Mouse (Mus musculus) layer of hippocampus, adult 8-10 months (tissue): ENCODE measurements around the gene Tph1. TPM values are rescaled to one million over a fixed set of nuclear protein-coding genes. Genes with fewer than 3 reads are reported as not detected.
"Not testable (repeated sequence)": the region's sequence is repeated elsewhere in the genome, so short reads cannot be mapped to it uniquely, and the experiment has no call there.

Source experiments
- DNase-seq, 2 experiments: peaks; one replicate each; pipeline ENCODE4 v3.0.0; 2022; ENCODE audit warnings: low spot score in 2 of 2
- total RNA-seq, 4 experiments: library from RNA; stranded (reverse); gene quantifications; 2 replicates each; pipeline ENCODE4 v1.2.4; 2022

Tph1 gene
- 1 to 10 TPM in 1 of 4 experiments, under 1 TPM in 1, not detected in 2; 0.25 to 2.3 TPM for total RNA-seq

DNA sequence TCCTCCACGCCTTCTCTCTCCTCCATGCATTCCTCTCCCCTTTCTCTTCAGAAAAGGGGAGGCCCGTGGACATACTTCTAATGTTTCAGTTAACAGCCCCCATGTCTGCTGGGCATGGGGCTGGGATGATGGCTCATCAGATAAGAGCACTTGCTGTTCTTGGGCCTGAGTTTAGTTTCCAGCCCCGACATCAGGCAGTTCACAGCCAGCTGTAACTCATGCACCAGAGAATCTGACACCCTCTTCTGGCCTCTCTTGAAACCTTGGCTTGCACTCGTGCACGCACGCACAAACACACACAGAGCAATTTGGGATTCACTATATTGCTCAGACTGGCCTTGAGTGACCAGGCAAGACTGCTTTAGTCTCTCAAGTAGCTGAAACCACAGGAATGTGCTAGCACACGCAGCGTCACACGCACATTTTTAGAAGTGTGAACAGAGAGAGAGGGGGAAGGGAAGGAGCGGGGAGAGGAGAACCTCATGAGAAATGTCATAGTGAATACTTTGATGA lies at the start of gene Tph1:
TSS of gene Tph1 (minus strand) at position 378 of the 513 bp plus-strand sequence.
- no peak for DNase-seq

DNA sequence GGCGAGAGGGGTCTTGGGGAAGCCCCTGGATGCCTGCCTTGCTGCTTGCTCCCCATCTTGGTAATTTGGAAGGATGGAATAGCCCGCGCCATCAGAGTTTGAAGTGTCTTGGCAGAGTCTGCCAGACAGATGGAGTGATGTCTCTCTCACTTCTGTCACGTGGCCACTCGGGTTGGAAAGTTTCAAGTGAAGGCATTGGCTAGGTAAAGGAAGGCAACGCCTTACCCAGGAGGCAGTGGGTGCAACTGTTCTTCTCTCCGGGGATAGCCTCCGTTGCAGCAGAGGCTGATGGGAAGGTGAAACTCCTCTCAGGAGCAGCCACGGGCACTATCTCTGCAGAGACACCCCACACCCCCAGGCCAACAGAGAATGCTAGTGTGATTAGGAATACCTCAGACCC lies 48.1 kb upstream of the Tph1 start:
- no peak for DNase-seq

DNA sequence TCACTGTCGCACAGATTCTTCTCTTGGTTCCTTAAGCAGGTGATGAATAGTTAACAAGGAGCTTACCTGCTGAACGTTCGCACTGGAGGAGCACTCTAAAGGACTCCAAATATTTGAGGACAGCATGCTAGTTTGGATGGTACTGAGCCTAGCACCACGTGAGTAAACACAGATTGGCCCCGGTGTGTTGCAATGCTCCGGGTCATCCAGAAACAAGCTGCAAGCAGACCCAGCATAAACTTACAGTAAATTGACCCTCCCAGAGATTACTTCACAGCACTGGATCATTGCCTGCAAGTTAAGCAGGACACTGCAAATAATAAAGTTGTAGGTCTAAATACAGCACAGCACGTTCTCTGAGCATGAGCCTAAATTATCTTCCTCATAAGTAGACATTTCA lies 47.2 kb upstream of the Tph1 start:
- DNase-seq = no peak

DNA sequence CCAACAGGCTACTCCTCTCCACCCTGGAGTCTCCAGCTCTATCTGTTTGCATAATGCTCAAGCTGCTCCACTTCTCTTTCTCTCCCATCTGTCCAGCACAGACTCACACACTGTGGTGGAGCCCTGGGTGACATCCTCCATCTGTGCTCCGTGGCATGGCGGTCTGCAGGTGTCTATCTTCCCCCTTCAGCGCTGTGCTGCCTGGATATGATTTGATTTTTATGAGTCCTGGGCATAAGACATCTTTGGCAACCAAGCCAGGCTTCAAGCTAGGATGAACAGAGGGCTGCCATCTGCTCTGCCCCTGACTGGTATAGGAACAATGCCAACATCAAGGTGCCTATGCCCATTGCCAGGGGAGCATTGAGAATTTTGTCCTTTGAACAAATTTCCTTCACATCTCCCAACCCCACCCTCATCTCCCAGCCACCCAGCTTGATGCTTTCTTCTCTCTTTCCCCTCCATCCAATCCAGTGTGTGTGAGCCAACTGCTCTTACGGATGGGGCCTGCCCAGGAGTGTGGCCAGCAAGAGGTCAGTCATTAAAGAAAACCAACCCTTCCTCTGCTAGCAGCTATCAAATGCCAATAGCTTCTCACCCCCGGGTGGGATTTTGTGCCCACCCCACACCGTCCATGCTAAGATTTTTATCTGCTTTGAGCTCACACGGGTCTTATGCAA lies 46.4 kb upstream of the Tph1 start:
- DNase-seq = no peak

DNA sequence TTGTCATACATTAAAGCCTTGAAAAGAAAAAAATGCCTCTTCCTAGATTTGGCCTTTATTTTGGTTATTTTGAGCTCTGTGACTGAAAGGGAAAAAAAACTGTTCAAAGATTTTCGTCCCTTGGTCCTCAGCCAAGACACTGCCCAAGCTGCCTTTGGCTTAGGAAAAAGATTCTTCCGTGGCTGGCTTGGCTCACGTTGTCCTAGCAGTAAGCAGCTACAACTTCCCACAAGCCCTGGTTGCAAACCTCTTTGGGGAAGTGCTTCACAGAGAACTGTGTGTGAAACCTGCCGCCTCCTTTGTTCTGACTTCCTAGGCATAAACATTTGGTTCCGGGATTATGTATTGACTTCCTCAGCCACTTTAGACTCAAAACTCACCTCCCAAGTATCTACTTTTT lies 44.6 kb upstream of the Tph1 start:
- DNase-seq = no peak

DNA sequence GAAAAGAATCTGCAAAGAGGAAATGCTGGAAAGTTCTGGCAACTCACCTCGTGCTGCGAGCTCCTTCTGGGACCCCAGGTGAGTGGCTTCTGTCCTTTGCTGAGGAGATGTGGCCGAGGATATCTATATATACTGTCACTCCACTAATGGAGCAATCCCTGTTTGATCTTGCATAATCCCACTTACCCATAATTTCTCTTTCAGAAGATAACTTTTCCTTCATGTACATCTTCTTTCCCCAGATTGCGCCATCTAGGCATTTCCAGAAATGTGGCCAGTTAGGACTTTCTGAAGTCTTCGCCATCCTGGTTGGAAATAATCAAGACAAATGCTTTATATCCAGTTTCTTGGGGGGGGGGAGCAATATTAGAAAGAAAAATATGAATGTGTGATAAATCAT lies 43.3 kb upstream of the Tph1 start, which contains the start of gene Saa3:
TSS of gene Saa3 (minus strand) at position 101 of the 400 bp plus-strand sequence.
- no peak for DNase-seq

DNA sequence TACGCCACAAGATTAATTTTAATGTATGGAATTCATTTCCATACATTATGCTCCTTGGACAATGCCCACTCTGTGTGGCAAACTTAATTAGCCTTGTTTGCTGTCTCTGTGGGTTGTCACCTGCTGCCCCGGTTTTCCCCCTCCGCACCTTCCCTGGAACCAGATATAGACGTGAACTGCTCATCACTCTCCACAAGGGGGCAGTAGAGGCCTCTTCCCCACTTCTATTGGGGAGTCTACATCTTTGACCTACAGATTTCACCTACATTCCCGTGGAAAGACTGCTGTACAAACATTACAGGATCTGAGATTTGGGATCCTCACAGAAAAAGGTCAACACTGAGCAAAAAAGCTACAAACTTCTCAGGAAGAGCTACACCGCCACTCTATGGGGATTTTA lies 42.2 kb upstream of the Tph1 start:
- DNase-seq = peak in 1 of 2 experiments; percentile 54

DNA sequence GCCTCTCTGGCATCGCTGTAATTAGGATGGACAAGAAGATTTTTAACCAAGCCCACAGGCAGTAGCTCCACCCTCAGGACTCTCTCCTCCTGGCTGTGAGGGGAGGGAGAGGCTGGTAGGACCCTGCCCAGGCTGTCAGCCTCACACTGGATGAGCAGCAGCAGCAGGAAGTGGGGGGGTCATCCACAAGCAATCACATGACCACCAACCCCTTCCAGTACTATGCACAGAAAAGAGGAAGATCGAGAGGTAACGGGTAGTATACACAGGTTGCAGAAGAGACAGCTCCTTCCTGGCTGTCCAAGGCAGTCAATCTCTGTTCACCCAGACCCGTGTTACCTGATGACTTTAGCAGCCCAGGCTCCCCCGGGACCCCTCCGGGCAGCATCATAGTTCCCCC lies 39.9 kb upstream of the Tph1 start:
- no peak for DNase-seq

DNA sequence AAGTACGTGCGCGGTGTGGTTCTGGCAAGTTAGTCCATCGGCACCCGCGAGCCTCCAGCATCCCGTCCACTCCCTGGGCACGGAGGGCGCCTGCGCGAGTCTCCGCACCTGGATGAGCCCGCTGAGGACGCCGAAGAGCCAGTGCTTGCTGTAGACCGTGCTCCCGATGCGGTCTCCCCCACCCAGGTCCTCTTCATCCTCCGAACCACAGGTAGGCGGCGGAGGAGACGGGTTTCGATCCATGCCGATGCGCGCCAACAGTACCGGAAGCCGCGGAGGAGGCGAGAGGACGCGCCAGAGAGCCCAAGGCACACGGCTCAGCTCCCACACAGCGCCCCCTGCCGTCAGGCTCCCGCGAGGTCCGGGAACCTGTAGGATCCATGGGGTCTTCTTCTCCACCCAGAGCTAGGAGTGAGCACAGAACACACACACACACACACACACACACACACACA lies 38.1 kb upstream of the Tph1 start, which contains the start of gene Saal1:
TSS of gene Saal1 (minus strand) at position 291 of the 455 bp plus-strand sequence.
- DNase-seq = peak; percentile 39 to 73

DNA sequence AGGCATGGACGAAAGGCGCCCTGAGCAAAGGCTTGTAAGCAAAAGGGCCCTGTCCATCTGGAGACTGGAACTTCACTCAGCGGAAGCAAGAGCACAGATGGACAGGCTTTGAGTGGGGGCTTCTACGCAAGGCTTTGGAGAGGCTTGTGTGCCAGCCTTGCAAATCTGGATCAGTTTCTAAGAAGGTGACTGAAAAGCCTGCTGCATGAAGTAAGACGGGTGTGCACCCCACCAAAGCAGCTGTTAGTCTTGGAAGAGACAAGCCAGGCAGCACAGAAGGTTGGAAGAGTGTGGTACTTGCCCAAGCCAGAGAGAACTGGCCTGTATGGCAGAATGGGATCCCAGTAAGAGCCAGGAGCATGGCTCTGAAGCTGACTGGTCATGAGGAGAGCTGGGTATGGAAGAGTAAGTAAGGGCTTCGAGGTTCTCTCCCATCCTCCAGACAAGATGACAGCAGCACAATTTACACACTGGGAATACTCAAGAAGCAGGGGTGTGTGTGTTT lies 28.2 kb upstream of the Tph1 start:
- DNase-seq = no peak

DNA sequence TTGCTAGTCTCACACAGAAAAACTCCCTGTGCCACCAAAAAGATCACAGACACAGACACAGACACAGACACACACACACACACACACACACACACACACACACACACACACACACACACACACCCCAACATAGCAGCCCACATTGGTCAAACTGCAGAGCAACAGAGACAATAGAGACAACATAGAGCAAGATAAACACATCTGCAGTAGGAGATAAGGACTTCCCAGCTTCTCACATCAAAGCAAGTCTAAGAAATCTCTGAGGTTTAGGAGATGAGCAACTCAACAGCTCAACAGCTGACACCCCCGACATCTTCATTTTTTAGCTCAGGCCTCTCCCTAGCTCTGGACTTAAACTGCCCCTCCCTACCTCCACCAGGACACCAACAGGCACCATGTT lies 24.4 kb upstream of the Tph1 start:
- no peak for DNase-seq

DNA sequence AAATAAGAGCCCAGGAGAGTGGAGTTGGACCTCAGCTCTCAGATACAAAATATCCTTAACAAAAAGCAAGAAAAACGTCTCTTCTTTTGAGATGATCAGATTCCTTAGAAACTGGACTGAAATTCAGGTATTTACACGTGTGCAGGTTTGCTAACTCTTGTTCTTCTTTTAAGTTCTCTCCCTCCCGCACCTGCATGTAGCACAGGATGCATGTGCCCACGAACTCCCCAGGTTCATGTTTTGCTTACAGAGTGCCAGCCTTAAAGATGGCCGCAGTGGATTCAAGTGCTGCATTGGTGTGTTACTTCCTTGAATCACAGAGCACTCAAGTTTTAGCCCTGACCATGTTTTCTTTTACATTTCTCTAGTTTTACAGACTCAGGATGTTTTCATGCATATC lies 14.5 kb upstream of the Tph1 start:
- DNase-seq = no peak

DNA sequence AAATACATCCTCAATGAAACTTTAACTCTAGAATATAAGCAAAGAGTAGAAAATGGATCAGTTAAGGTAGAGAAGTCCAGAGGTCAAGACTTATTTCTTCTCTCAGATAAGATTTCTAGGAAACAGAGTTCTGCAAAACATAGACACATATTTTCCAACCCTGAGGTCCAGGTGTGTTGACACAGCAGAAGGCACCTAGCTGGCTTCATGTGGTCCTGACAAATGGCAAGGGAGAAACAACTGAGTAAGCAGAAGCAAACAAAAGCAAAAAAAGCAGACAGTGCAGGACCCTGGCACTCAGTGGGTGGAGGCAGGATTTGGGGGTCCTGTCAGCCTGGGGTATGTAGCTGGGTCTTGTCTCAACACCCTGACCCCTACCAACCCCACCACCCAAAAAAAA lies 8.4 kb upstream of the Tph1 start:
- no peak for DNase-seq

DNA sequence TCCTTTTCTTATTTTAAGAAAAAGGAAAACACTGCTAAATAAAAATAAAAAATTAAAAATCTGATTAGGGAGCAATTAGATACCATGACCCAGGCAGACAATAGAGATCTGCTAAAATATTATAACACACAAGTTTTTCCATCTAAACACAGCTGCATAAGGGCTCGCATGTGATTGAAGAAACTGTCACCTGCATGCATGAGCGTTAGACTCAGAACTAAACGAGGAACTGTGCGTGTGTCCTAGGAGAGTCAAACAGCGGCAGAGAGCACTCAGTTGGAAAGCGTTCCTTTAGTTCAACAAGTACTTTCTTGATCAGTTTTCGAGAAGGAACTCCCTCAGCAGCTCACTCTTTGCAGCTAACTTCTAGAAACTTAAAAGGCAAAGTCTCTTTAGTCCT lies 6.7 kb upstream of the Tph1 start:
- DNase-seq = not testable (repeated sequence)

DNA sequence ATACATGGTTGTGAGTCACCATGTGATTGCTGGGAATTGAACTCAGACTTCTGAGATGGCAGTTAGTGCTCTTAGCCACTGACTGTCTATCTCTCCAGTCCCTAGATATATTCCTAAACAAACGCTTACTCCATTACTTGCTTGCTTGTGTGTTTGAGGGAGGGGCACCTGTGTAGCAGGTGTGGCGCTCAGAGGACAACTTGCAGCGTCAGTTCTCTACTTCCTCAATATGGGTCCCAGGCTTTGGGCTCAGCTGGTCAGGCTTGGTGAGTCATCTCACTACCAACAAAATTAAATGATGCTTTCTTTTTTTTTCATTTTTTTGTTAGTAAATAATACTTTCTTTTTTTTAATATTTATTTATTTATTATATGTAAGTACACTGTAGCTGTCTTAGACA lies 6.1 kb upstream of the Tph1 start:
- DNase-seq = no peak

DNA sequence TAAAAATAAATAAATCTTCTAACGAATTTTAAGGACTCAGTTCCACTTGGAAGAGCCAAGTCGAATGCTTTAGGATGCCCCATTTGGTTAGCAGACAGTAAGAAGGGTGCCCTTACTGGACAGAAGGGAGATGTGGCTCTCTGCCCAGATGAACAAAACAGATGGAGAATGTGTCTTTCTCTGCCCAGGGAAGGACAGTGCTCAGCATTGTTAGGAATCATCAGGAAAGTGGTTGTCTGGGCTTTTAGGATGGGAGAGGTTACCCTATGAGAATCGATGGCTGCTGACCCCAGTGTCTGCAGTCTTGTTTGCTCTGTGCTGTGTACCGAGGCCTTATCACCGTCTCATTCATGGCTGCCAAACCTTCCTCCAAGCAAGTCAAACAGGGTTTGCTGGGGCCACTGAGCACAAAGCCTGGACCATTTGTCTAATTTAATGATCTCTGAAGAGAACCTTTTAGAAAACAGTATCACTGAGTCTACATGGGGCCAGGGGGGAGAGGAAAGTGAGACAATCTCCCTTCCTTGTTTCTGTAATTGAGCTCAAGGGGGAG lies 4.5 kb upstream of the Tph1 start:
- DNase-seq = no peak

DNA sequence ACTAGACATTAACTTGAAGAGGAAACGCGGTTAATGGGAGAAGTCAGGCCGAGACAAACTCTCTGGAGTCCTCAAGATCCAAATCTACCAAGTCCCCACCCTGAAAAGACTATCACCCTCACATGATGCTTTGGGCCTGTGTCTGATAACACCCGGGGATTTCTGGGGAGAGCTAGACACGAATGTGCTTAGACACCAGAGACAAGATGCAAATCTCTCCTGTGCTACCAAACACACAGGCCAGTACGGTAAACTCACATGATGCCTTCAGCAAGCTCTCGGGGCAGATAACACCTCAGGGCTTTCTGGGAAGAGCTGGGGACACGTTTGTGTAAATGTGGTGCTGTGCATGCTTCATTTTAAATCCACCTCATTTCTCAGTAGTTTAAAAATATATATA lies 3.5 kb upstream of the Tph1 start:
- DNase-seq = no peak

DNA sequence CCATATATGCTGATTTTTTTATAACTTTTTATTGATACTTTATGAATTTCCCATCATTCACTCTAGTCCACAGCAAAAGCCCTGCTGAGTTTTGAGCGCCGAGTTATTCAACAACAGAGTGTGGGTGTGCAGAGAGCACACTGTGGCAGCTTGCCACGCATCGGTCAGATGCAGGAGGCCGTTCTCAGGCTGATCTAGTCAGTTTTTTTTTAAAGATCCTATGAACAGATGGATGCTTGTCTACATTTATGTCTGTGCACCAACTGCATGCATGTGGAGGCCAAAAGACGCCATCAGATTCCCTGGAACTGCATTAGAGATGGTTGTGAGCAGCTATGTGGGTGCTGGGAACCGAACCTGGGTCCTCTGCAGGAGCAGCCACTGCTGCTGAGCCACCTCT lies 2.7 kb upstream of the Tph1 start:
- DNase-seq = peak; percentile 26 to 49

DNA sequence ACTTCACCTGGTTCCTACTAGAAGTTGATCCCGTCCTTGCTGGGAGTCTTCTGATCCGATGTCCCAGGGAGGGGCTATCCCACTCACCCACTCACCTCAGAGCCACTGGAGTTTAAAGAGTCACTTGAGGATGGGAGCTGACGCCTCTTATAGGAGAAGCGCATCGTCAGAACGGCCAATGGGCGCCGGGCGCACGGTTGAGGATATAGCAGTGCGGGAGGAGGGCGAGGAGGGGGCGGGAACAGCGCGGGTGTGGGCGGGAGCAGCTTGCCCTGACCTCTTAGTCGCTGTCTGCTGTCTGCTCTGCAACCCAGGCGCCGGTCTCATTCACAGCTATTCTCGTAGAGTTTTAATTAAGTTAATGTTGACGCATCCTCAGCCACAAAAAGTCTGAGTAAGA lies 5.1 kb downstream of the Tph1 start:
- DNase-seq = no peak

DNA sequence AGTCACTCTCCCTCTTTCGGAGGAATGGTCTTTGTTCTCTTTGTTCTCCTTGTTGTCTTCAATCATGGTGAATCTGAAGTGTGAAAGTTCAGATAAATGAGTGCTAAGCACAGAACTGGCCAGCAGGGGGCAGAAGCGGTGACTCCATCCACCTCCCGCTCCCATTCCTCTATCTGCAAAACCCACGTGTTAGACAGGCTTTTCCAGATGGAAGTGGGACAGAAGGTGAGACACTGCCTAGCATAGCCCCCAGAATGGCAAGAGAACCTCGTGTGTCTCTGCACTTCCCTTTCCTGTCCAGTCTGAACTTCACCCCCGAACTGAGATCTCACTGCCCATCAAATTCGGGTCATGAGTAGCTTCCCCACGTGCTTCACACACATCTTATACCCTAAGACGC lies 7.1 kb downstream of the Tph1 start:
- no peak for DNase-seq

DNA sequence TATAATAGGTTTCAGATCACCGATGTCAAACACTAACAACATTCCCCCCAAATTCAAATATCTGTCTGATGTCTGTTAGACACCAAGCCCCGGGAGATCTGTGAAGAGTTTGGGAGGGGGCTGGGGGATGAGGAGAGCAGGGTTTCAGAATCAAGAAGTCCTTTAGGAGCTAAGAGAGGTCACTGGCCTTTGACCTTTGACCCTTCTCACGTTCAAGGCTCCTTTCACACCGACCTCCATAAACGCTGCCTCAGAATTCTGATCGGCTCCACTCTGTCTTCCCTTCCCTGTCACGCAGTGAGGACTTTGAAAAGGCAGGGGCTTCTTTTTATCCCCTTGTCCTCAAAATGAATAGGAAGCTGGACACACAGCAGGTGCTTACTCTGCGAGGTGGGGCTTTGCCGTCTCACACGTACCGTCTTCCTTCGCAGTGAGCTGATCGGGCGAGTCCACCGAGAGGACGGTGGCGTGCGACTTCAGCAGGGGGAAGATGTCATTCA lies 10.7 kb downstream of the Tph1 start:
- no peak for DNase-seq

DNA sequence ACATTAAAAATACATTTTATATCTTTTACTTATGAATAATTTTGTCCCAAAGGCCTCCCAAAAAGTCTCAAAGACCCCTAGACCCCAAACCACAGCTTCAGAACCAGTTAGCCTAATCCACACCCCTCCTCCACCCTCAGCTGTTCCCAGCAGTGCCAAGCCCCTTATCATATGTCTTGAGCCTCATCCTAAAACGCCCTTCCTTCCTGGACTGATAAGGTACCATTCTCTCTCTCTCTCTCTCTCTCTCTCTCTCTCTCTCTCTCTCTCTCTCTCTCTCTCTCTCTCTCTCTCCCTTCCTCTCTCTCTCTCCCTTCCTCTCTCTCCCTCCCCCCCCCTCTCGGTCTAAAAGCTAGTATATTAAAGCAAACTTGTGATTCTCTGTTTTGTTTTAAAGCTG lies 20.1 kb downstream of the Tph1 start:
- no peak for DNase-seq

DNA sequence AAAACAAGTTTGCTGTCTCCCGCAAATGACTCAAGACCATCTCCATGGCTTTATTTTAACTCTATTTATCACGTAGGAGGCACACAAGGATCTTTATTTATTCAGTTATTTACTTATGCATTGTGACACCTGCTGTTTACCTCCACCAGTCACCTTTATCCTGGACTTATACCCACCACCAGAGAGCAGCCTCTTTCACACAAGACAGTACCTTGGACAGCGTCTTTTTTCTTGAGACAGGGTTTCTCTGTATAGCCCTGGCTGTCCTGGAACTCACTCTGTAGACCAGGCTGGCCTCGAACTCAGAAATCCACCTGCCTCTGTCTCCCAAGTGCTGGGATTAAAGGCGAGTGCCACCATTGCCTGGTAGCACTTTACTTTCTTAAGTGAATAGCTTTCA lies 22.1 kb downstream of the Tph1 start:
- not testable (repeated sequence) for DNase-seq
